Mouse (Mus musculus) cerebellum, postnatal 4 days (tissue): Measurements from ENCODE around the gene Gm5799.
"Not testable (repeated sequence)": the region's sequence is repeated elsewhere in the genome, so short reads cannot be mapped to it uniquely, and the experiment has no call there.

Source experiments
- DNase-seq, 2 experiments: peaks; one replicate each; pipeline ENCODE4 v3.0.0; 2022; ENCODE audit warnings: low spot score in 2 of 2, mixed read lengths in 1 of 2

Gene Gm5799

DNA sequence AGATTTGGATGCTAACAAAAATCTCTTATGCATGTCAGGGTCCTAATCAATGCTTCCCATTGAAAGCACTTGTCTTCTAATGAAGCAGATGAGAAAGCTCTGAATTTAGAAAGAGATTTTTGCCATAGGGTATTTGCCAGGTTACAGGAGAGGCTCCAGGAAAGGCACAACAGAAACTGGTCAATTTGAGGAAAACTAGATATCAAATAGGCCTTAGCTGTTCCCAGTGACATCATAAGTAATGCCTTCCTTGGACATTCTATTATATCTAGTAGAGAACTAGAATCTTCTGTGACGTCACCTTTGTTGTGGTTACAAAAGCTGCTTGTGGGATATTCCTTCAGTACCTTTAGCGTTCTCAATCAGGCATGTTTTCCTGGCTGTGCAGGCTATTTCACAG lies at the start of gene Gm5799:
Gm5799 (plus strand) TSS at position 301 of the 400 bp plus-strand sequence.
- DNase-seq = not testable (repeated sequence)

GRCm38 (mm10) chr14:43531052-43532010 lies 12.0 kb upstream of the Gm5799 start:
- not testable (repeated sequence) for DNase-seq

DNA sequence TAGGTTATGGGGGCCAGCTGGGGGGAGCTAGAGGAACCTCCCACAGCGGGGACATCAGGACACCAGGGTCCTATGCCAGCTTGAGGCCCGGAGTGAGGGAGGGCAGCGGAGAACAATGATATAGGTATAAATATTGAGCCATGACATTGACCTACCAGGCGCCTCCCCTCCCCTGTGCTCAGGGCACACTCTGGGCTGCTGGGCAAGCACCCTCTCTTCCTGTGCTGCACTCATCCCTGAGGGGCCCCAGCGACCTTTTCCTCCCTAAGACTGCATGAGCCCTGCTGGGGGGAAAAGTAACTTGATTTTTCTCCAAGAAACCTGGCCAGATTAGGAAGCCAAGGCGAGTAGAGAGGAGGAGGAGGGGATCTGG lies 11.4 kb upstream of the Gm5799 start:
- not testable (repeated sequence) for DNase-seq

DNA sequence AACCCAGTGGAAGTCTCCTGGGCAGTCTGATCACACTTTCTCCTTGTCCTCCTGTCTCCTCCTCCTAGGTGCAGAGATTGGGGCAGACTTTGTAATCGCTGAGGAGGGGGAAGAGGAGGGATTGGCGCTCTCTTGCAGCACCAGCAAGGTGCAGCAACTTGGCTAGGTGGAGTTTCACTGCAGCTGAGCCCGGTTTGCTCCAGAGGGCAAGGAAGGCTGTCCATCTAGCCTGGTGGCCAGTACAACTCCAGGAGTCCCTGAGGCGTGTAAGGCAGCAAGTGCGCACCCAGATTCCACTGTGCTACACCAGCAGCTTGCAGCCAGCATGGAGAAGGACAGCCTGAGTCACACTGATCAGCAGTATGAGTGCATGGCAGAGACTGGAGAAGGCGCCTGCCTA lies 11.0 kb upstream of the Gm5799 start:
- peak in 1 of 2 experiments; percentile 29 for DNase-seq

- peak in 1 of 2 experiments; percentile 35 for DNase-seq
Observed at GRCm38 (mm10) chr14:43538144-43538543, 5.2 kb upstream of the Gm5799 start.

DNA sequence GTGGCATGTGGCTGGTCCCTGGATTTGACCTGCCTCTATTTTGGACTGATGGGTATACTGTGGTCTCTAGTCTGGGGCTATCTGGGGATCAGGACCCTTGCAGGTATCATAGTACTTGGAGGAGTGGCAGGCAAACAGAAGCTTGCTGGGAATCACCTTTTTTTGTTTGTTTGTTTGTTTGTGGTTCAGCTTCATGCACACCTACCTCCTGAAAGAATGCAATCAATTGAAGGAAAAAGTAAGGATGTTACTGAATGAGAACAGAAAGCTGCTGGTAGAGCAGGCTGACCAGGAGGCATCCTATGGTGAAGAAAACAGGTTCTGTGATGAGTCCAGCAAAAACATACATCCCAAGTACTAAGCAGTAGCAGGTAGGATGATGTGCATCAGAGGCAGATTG lies 2.9 kb downstream of the Gm5799 start:
- not testable (repeated sequence) for DNase-seq

- not testable (repeated sequence) for DNase-seq
Observed at GRCm38 (mm10) chr14:43552271-43552670, 8.9 kb downstream of the Gm5799 start.

DNA sequence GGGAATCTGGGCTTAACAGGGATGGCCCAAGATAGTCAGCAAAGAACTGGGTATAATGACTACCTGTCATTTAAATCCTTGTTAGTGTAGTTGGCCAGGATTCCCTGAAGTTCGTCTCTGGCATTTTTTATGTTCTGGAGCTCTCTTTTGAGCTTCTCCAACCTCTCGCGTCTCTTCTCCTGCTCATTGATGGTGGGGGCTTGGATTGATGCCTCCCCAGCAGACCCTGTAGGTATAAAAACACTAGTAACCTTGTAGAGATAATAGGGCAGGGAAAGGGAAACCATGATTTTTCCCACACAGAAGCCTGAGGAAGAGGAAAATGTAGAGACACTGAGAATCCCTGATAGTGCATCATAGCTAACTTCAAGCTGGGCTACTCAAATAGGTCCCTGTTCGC lies 34.6 kb downstream of the Gm5799 start:
- not testable (repeated sequence) for DNase-seq

- not testable (repeated sequence) for DNase-seq
Observed at GRCm38 (mm10) chr14:43579046-43579445, 35.7 kb downstream of the Gm5799 start, which contains the start of gene Gm17654. Gene Gm17654, minus strand, starts transcription at chr14:43579146.
